9 mouse cellular contexts compared by ENCODE assay signal in the genomic region with DNA sequence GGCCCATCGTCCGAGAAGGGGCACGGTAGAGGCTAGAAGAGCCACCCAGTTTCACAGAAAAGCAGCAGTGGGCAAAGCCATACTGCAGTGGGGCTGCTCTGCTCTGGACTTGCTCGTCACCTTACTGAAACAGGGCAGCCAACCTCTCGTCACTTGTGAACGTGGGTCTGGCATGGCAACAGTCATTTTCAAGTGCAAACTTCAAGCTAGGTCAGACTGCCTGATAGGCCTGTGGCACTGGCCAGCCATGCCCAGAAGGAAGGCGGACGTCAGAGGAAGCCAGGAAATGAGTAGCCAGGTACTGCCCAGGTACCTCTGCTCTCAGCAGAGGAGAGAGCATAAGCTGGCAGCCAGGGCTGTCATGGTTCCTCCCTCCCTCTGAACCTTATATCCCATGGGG. TPM values are rescaled to one million over a fixed set of nuclear protein-coding genes. Genes with fewer than 3 reads are reported as not detected.
DNase-seq lines count a peak whose midpoint lies in the region; ATAC-seq lines count a peak whose summit lies in the region.
"Had no signal": no experiment of that assay in that cellular context is flagged by ENCODE, and none has a peak within 500 bp of the region (broad histone marks: within the 10 kb centered on the region; RNA-seq: fewer than 3 reads in every experiment).

No protein-coding gene starts in this region.

- peaks cover 11% of the 10 kb centered on the region for H3K36me3 ChIP-seq in heart, embryonic 12.5 days
- H3K36me3 ChIP-seq in heart, embryonic 11.5 days (ENCODE audit: control insufficient read depth, insufficient read depth, low read length): no peaks in the 10 kb centered on the region
- no peaks in the 10 kb centered on the region for H3K36me3 ChIP-seq in embryonic facial prominence, embryonic 14.5 days (ENCODE audit: control insufficient read depth, insufficient read depth, low read length)
- no peaks in the 10 kb centered on the region for H3K36me3 ChIP-seq in hindbrain, embryonic 16.5 days (ENCODE audit: control insufficient read depth, insufficient read depth, low read length)
- no peaks in the 10 kb centered on the region for H3K36me3 ChIP-seq in midbrain, embryonic 12.5 days

- no peaks in the 10 kb centered on the region for H3K27me3 ChIP-seq in heart, embryonic 12.5 days (replicated peaks)
- no peaks in the 10 kb centered on the region for H3K27me3 ChIP-seq in heart, embryonic 11.5 days (ENCODE audit: control insufficient read depth, insufficient read depth, low read length)
- no peaks in the 10 kb centered on the region for H3K27me3 ChIP-seq in embryonic facial prominence, embryonic 14.5 days (replicated peaks; ENCODE audit: control insufficient read depth, insufficient read depth, low read length)
- no peaks in the 10 kb centered on the region for H3K27me3 ChIP-seq in hindbrain, embryonic 16.5 days (replicated peaks; ENCODE audit: control insufficient read depth, insufficient read depth, low read length)
- peaks cover 7% of the 10 kb centered on the region; the same call in 1 of the 2 replicates for H3K27me3 ChIP-seq in midbrain, embryonic 12.5 days
- H3K27me3 ChIP-seq: limb, embryonic 15.5 days had no signal

- H3K4me1 ChIP-seq in heart, embryonic 12.5 days (replicated peaks): peaks cover 82% of the 10 kb centered on the region
- H3K4me1 ChIP-seq in heart, embryonic 11.5 days (ENCODE audit: control insufficient read depth, insufficient read depth, low read length): peaks cover 74% of the 10 kb centered on the region
- H3K4me1 ChIP-seq in embryonic facial prominence, embryonic 14.5 days (ENCODE audit: control insufficient read depth, insufficient read depth, low read length): peaks cover 56% of the 10 kb centered on the region
- H3K4me1 ChIP-seq in hindbrain, embryonic 16.5 days (ENCODE audit: control insufficient read depth, insufficient read depth, low read depth, low read length): peaks cover 75% of the 10 kb centered on the region
- peaks cover 83% of the 10 kb centered on the region for H3K4me1 ChIP-seq in midbrain, embryonic 12.5 days

- no peaks in the 10 kb centered on the region for H3K9me3 ChIP-seq in heart, embryonic 12.5 days (replicated peaks)
- H3K9me3 ChIP-seq in heart, embryonic 11.5 days (replicated peaks; ENCODE audit: control insufficient read depth, low read length): no peaks in the 10 kb centered on the region
- H3K9me3 ChIP-seq in embryonic facial prominence, embryonic 14.5 days (ENCODE audit: control insufficient read depth, low read length): no peaks in the 10 kb centered on the region
- no peaks in the 10 kb centered on the region for H3K9me3 ChIP-seq in hindbrain, embryonic 16.5 days (ENCODE audit: control insufficient read depth, low read length)
- H3K9me3 ChIP-seq in midbrain, embryonic 12.5 days: no peaks in the 10 kb centered on the region
- H3K9me3 ChIP-seq: limb, embryonic 15.5 days had no signal

- H3K4me2 ChIP-seq in heart, embryonic 12.5 days: peak overlapping the region; percentile 72
- no peak overlapping the region for H3K4me2 ChIP-seq in heart, embryonic 11.5 days
- peak overlapping the region; percentile 76; the same call in 1 of the 2 replicates for H3K4me2 ChIP-seq in embryonic facial prominence, embryonic 14.5 days (ENCODE audit: low read depth, low read length)
- peak overlapping the region; percentile 24 for H3K4me2 ChIP-seq in hindbrain, embryonic 16.5 days (ENCODE audit: low read length)
- H3K4me2 ChIP-seq in midbrain, embryonic 12.5 days (replicated peaks): peak overlapping the region; percentile 75

- no peak overlapping the region for H3K27ac ChIP-seq in heart, embryonic 12.5 days (ENCODE audit: poor library complexity, severe bottlenecking)
- H3K27ac ChIP-seq in heart, embryonic 11.5 days (ENCODE audit: low read depth, low read length): no peak overlapping the region
- H3K27ac ChIP-seq in embryonic facial prominence, embryonic 14.5 days (replicated peaks; ENCODE audit: low read depth, low read length): no peak overlapping the region; the same call in 1 of the 2 replicates
- H3K27ac ChIP-seq in hindbrain, embryonic 16.5 days (ENCODE audit: low read depth, low read length): no peak overlapping the region
- peak overlapping the region; percentile 10; the same call in 1 of the 2 replicates for H3K27ac ChIP-seq in midbrain, embryonic 12.5 days (replicated peaks)

- WGBS in heart, embryonic 12.5 days: 69% methylated on average over 8 of the region's 8 CpGs
- 62% methylated on average over 8 of the region's 8 CpGs for WGBS in heart, embryonic 11.5 days (ENCODE audit: insufficient replicate concordance)
- WGBS in embryonic facial prominence, embryonic 14.5 days: 83% methylated on average over 8 of the region's 8 CpGs
- WGBS in hindbrain, embryonic 16.5 days: 82% methylated on average over 8 of the region's 8 CpGs
- 84% methylated on average over 8 of the region's 8 CpGs for WGBS in midbrain, embryonic 12.5 days

- no peak for DNase-seq in embryonic facial prominence, embryonic 14.5 days (ENCODE audit: low spot score)
- no peak for DNase-seq in thymus, adult 18-20 months
- no peak for DNase-seq in right cerebral cortex, postnatal 14 days

- ATAC-seq in heart, embryonic 12.5 days (ENCODE audit: insufficient number of reproducible peaks, low FRiP score): no peak
- ATAC-seq in heart, embryonic 11.5 days (replicated peaks; ENCODE audit: insufficient number of reproducible peaks, low FRiP score, low TSS enrichment): no peak
- ATAC-seq in embryonic facial prominence, embryonic 14.5 days (ENCODE audit: low read depth): no peak
- no peak for ATAC-seq in hindbrain, embryonic 16.5 days
- ATAC-seq in midbrain, embryonic 12.5 days (ENCODE audit: low FRiP score, low read depth): no peak
- ATAC-seq in activated CD4-positive, CD25-positive, alpha-beta regulatory T cell, adult 4 months: no peak

- H3K4me3 ChIP-seq in heart, embryonic 12.5 days: no peak overlapping the region
- H3K4me3 ChIP-seq in heart, embryonic 11.5 days (ENCODE audit: low read depth, low read length): no peak overlapping the region
- H3K4me3 ChIP-seq in embryonic facial prominence, embryonic 14.5 days (ENCODE audit: low read depth, low read length): no peak overlapping the region
- no peak overlapping the region for H3K4me3 ChIP-seq in hindbrain, embryonic 16.5 days (ENCODE audit: low read length)
- no peak overlapping the region for H3K4me3 ChIP-seq in midbrain, embryonic 12.5 days

- peak overlapping the region; percentile 53 for H3K9ac ChIP-seq in heart, embryonic 12.5 days
- H3K9ac ChIP-seq in heart, embryonic 11.5 days (ENCODE audit: low read depth, low read length): no peak overlapping the region
- H3K9ac ChIP-seq in embryonic facial prominence, embryonic 14.5 days (ENCODE audit: low read depth, low read length): no peak overlapping the region
- H3K9ac ChIP-seq in hindbrain, embryonic 16.5 days (ENCODE audit: low read depth, low read length): 0 out of 2 replicates have a peak overlapping the region, but pooled peaks have one; percentile 7
- H3K9ac ChIP-seq in midbrain, embryonic 12.5 days (replicated peaks): peak overlapping the region; percentile 7; the same call in 1 of the 2 replicates
- H3K9ac ChIP-seq: limb, embryonic 15.5 days had no signal

RNA-seq across cellular contexts. Expression of gene Bcar1, which starts 2.6 kb away (rescaled TPM):
- 46.4 and 47.2 TPM in 2 replicates for polyA plus RNA-seq in heart, embryonic 12.5 days (2016; fragmentation: Nextera tagmentation; extraction: Ambion mirVana)
- 46.6 and 53.8 TPM in 2 replicates for polyA plus RNA-seq in heart, embryonic 11.5 days (2014; fragmentation: Nextera tagmentation; extraction: Ambion mirVana)
- 34.9 and 35.3 TPM in 2 replicates for polyA plus RNA-seq in embryonic facial prominence, embryonic 14.5 days (2014; fragmentation: Nextera tagmentation; extraction: Ambion mirVana)
- 37.6 and 50.0 TPM in 2 replicates for polyA plus RNA-seq in hindbrain, embryonic 16.5 days (2015; fragmentation: Nextera tagmentation; extraction: Ambion mirVana)
- polyA plus RNA-seq in midbrain, embryonic 12.5 days (2016; fragmentation: Nextera tagmentation; extraction: Ambion mirVana): 52.4 and 53.8 TPM in 2 replicates
- under 1 TPM; 0.21 to 0.38 TPM for polyA plus RNA-seq in activated CD4-positive, CD25-positive, alpha-beta regulatory T cell, adult 4 months (2017; shearing (Covaris generic))

RNA-seq across cellular contexts. Expression of gene Ctrb1, which starts 50.2 kb away (rescaled TPM):
- polyA plus RNA-seq in heart, embryonic 12.5 days (2016; fragmentation: Nextera tagmentation; extraction: Ambion mirVana): not detected in 2 replicates
- polyA plus RNA-seq in heart, embryonic 11.5 days (2014; fragmentation: Nextera tagmentation; extraction: Ambion mirVana): not detected in 2 replicates
- not detected in 2 replicates for polyA plus RNA-seq in embryonic facial prominence, embryonic 14.5 days (2014; fragmentation: Nextera tagmentation; extraction: Ambion mirVana)
- not detected in 2 replicates for polyA plus RNA-seq in hindbrain, embryonic 16.5 days (2015; fragmentation: Nextera tagmentation; extraction: Ambion mirVana)
- not detected in 2 replicates for polyA plus RNA-seq in midbrain, embryonic 12.5 days (2016; fragmentation: Nextera tagmentation; extraction: Ambion mirVana)
- not detected for polyA plus RNA-seq in activated CD4-positive, CD25-positive, alpha-beta regulatory T cell, adult 4 months (2017; shearing (Covaris generic))

Comparison
In these comparisons a context has a peak if more than half of its experiments do, and no peak if none do; other contexts are left out.
1. H3K9ac ChIP-seq: peak in heart, embryonic 12.5 days (single experiment), hindbrain, embryonic 16.5 days (single experiment) and midbrain, embryonic 12.5 days (single experiment); none in heart, embryonic 11.5 days (single experiment) and embryonic facial prominence, embryonic 14.5 days (single experiment).
2. RNA of gene Bcar1, which starts 2.6 kb away (polyA plus RNA-seq): 52.4 to 53.8 TPM in midbrain, embryonic 12.5 days, 46.4 to 47.2 TPM in heart, embryonic 12.5 days, 46.6 to 53.8 TPM in heart, embryonic 11.5 days, 37.6 to 50.0 TPM in hindbrain, embryonic 16.5 days and 34.9 to 35.3 TPM in embryonic facial prominence, embryonic 14.5 days; 0.21 to 0.38 TPM in activated CD4-positive, CD25-positive, alpha-beta regulatory T cell, adult 4 months; every median in the first group is over 10 times any median in the second.